Mouse (Mus musculus): ENCODE data around the gene Rspo3. TPM values are rescaled to one million over a fixed set of nuclear protein-coding genes. Genes with fewer than 3 reads are reported as not detected.
A peak's percentile ranks its signal among the peaks of the same experiment; 100 is the strongest.

Gene Rspo3
- 3.7 and 4.0 TPM in 2 replicates for polyA plus RNA-seq (2015; fragmentation: Nextera tagmentation; extraction: Ambion mirVana)

DNA sequence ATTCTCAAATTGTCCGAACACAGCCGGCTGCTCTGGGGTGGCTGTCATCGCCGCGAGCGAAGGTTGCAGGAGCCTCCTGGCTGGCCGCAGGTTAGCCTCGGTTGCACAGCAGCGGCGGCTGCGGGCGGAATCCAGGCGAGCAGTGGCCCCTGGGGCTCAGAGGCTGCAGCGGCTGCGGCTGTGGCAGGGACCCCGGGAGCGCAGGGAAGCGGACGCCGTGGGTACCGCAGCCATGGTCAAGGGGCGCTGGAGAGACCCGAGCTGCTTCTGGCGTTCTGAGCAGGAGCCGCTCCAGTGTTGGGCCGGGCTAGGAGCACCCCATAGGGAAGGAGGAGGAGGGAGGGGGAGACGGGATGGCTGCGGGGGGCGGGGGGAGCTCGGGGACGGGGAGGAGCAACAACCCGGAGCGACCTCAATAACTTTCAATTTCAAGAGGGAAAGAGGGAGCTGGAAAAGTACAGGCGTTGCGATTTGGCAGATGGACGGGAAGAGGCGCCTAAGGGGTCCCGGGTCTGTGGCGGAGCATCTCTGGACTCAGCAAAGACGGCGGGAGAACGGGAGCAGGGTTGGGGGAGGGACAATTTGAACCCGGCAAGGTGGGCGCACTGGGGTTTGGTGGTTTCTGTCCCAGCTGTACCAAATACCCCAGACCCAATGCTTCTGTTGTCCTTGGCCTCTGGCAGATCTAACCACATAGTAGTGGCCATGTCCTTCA lies at the start of gene Rspo3:
Gene Rspo3 (minus strand): TSS at position 322 of the 715 bp plus-strand sequence.
- 1% methylated on average over 43 of the region's 44 CpGs for WGBS
- Histone ChIP-seq H3K27me3 (replicated peaks) (peaks cover 22% of the 10 kb centered on the region), H3K36me3 (no peaks in the 10 kb centered on the region), H3K4me1 (peaks cover 29% of the 10 kb centered on the region), H3K9me3 (replicated peaks) (no peaks in the 10 kb centered on the region), H3K27ac (replicated peaks) (no peak within 1 kb of the TSS), H3K4me3 (replicated peaks) (peak within 1 kb of the TSS; percentile 69), H3K4me2 (peak within 1 kb of the TSS; percentile 97), H3K9ac (replicated peaks) (peak within 1 kb of the TSS; percentile 67)
- peak; percentile 88 for ATAC-seq (ENCODE audit: low FRiP score)

DNA sequence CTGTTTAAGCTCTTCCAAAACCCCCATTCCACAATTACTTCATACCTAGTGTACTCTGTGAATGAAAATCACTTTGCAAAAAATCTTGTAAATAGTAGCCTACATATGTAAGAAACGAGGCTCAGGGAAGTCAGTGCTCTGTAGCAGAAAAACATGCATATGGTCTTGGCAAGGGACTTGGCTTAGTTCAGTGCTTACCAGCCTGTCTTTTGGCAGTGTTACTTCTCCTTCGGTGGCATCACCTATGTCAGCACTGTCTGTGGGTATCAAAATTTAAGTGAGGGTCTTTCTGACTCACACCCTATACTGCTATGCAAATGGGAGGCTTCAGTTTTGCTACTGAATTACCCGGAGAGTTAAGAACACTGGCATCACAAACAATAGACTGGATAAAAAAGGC lies 46.3 kb upstream of the Rspo3 start:
- Histone ChIP-seq H3K36me3 (no peaks in the 10 kb centered on the region), H3K9ac (replicated peaks) (no peak overlapping the region), H3K4me3 (replicated peaks) (no peak overlapping the region), H3K4me2 (no peak overlapping the region), H3K27me3 (replicated peaks) (no peaks in the 10 kb centered on the region), H3K27ac (replicated peaks) (no peak overlapping the region), H3K9me3 (replicated peaks) (no peaks in the 10 kb centered on the region), H3K4me1 (no peaks in the 10 kb centered on the region)
- ATAC-seq (ENCODE audit: low FRiP score): no peak
- WGBS: 48% methylated on average over 3 of the region's 3 CpGs

DNA sequence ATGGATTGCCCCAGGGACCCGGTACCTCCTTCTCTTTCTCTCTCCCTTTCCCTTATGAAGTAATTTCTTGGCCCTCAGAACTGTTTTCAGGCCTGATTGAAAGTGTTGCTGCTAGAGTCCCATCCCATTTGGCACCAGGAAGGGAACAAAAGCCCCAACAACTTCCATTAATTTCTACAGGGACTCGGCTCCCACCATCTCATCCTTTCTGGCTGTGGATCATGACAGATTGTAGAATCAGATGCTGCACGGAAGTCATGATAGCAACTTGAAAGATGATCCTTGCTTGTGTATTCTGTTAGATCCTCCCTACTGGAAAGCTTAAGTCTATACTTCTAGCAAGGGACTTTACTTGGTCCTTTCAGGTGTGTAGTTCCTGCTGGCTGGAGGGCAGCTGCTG lies 45.8 kb upstream of the Rspo3 start:
- Histone ChIP-seq H3K4me1 (no peaks in the 10 kb centered on the region), H3K9ac (replicated peaks) (no peak overlapping the region), H3K4me3 (replicated peaks) (no peak overlapping the region), H3K9me3 (replicated peaks) (no peaks in the 10 kb centered on the region), H3K27ac (replicated peaks) (no peak overlapping the region), H3K36me3 (no peaks in the 10 kb centered on the region), H3K4me2 (no peak overlapping the region), H3K27me3 (replicated peaks) (no peaks in the 10 kb centered on the region)
- 77% methylated on average over 3 of the region's 3 CpGs for WGBS
- ATAC-seq (ENCODE audit: low FRiP score): no peak

DNA sequence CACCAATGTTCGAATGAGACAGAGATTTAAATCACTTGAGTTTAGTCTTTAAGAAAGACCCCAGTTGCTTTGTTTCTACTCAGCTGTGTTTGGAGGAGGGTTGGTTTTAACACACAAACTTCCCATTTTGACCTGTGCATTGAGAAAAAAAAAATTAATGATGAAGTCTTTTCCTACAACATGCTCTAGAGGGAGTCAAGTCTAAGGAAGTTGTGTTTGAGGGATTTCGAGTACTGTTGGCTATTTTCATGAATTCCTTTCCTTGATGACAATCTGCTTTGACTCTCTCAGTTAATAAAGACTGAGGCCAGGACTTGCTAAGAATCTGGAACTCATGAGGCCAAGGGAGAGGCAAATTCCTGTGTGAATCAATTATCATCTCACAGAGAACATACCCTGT lies 20.3 kb upstream of the Rspo3 start:
- WGBS: 59% methylated on average over 2 of the region's 2 CpGs
- no peaks in the 10 kb centered on the region for H3K9me3 ChIP-seq (replicated peaks)
- H3K9ac ChIP-seq (replicated peaks): no peak overlapping the region
- no peak overlapping the region for H3K27ac ChIP-seq (replicated peaks)
- no peak for ATAC-seq (ENCODE audit: low FRiP score)
- no peaks in the 10 kb centered on the region for H3K27me3 ChIP-seq (replicated peaks)
- H3K36me3 ChIP-seq: no peaks in the 10 kb centered on the region
- H3K4me2 ChIP-seq: no peak overlapping the region
- no peaks in the 10 kb centered on the region for H3K4me1 ChIP-seq
- no peak overlapping the region for H3K4me3 ChIP-seq (replicated peaks)

DNA sequence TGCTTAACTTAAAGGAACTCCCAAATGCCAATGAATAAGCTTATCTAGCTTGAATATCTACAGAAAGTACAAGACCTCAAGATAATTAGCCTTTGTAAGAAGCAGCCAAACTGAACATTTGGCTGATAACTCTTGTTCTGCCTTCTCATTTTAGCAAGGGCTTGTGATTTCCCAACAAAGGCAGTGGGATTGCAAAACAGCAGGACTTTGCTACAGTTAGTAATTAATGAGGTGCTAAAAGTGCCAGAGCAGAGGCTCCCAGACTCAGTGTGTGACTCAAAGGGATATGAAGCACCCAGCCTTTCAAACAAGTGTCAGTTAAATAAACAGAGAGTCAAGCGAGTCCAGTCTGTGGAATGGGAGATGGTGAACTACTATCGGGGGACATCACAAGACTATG lies 18.7 kb upstream of the Rspo3 start:
- no peaks in the 10 kb centered on the region for H3K9me3 ChIP-seq (replicated peaks)
- H3K4me3 ChIP-seq (replicated peaks): no peak overlapping the region
- no peaks in the 10 kb centered on the region for H3K36me3 ChIP-seq
- no peak overlapping the region for H3K9ac ChIP-seq (replicated peaks)
- WGBS: 22% methylated on average over 2 of the region's 2 CpGs
- H3K27ac ChIP-seq (replicated peaks): no peak overlapping the region
- H3K27me3 ChIP-seq (replicated peaks): no peaks in the 10 kb centered on the region
- no peaks in the 10 kb centered on the region for H3K4me1 ChIP-seq
- no peak overlapping the region for H3K4me2 ChIP-seq
- no peak for ATAC-seq (ENCODE audit: low FRiP score)

DNA sequence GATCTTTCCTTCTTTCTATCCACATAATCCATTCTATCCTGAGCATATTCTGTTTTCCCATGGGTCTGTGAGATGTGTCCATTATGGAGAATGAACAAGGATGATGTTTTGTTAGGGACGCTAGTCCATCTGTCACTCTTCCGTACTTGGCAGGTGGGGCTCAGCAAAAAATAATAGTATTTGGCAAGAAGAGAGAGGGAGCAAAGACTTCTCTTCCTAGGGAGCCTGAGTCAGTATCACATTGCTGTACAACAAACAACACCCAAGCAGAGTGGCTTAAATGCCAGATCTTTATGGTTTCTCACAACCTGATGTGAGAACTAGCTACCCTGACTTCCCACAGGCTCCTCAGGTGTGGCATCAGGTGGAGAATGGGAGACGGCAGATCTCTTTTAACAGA lies 7.3 kb upstream of the Rspo3 start:
- Histone ChIP-seq H3K4me3 (replicated peaks) (no peak overlapping the region), H3K9me3 (replicated peaks) (no peaks in the 10 kb centered on the region), H3K4me2 (no peak overlapping the region), H3K27me3 (replicated peaks) (no peaks in the 10 kb centered on the region), H3K27ac (replicated peaks) (no peak overlapping the region), H3K4me1 (no peaks in the 10 kb centered on the region), H3K36me3 (no peaks in the 10 kb centered on the region), H3K9ac (replicated peaks) (no peak overlapping the region)
- 94% methylated on average over 3 of the region's 3 CpGs for WGBS
- no peak for ATAC-seq (ENCODE audit: low FRiP score)

DNA sequence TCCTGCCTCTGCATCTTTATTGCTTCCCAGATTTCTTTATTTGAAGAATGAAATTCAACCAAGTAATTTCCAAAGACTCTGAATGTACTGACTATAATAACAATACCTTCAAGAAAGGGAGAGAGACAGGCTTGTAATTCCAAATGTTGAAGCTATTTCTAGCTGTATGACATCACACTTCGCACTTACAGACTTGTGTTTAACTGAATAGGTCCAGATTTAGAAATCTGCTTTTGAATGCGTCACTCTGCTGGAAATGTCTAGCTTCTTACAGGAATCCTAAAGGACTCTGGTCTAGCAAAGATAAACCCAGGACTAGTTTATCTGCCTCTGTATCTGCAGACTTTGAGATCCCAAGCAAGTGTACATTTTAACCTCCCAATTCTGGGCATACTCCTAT lies 3.8 kb upstream of the Rspo3 start:
- Histone ChIP-seq H3K9ac (replicated peaks) (no peak overlapping the region), H3K27ac (replicated peaks) (no peak overlapping the region), H3K4me2 (no peak overlapping the region), H3K27me3 (replicated peaks) (peaks cover 6% of the 10 kb centered on the region), H3K36me3 (no peaks in the 10 kb centered on the region), H3K4me1 (peaks cover 12% of the 10 kb centered on the region), H3K4me3 (replicated peaks) (no peak overlapping the region), H3K9me3 (replicated peaks) (no peaks in the 10 kb centered on the region)
- ATAC-seq (ENCODE audit: low FRiP score): no peak
- WGBS: 86% methylated on average over 2 of the region's 2 CpGs

DNA sequence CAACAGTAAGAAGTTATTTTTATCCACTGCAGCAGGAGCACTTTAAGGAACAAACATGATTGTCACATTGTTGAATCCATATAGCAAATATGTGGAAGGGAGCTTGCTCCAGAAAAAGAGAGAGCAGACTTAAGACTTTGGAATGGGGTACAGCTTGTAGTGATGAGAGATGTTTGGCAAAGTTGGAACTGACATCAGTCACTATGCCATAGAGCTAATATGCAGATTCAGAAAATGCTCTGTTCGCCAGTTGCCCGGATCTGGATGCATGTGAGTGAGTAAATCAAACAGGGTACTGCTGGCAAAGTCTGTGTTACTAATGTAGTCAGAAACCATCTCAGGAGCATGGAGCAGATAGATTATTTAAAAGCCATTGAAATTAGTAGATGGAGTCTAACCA lies 3.1 kb upstream of the Rspo3 start:
- Histone ChIP-seq H3K27ac (replicated peaks) (no peak overlapping the region), H3K9ac (replicated peaks) (no peak overlapping the region), H3K4me2 (no peak overlapping the region), H3K4me3 (replicated peaks) (no peak overlapping the region), H3K36me3 (no peaks in the 10 kb centered on the region), H3K27me3 (replicated peaks) (peaks cover 13% of the 10 kb centered on the region), H3K4me1 (peaks cover 19% of the 10 kb centered on the region), H3K9me3 (replicated peaks) (no peaks in the 10 kb centered on the region)
- 84% methylated on average over 2 of the region's 2 CpGs for WGBS
- no peak for ATAC-seq (ENCODE audit: low FRiP score)

DNA sequence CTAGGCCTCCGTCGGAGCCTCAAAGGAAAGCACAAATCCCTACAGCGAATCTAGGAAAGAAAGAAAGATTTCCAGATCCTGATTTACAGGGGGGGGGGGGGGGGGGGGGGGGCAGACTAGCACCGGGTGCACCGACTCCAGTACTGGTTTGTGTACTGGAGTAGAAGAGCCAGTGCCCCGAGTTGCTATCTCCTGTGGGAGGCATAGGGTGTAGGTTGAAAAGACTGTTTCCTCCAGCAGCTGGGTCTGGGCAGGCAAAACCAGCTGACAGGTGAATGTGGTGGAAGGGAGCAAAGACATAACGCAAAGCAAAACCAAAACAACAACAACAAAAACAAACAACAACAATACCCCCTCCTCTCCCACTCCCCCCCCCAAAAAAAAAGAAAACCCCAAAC lies 838 bp downstream of the Rspo3 start:
- no peak overlapping the region for H3K27ac ChIP-seq (replicated peaks)
- peaks cover 22% of the 10 kb centered on the region for H3K27me3 ChIP-seq (replicated peaks)
- no peaks in the 10 kb centered on the region for H3K36me3 ChIP-seq
- no peaks in the 10 kb centered on the region for H3K9me3 ChIP-seq (replicated peaks)
- peak overlapping the region; percentile 97 for H3K4me2 ChIP-seq
- peak overlapping the region; percentile 67 for H3K9ac ChIP-seq (replicated peaks)
- no peak for ATAC-seq (ENCODE audit: low FRiP score)
- 0% methylated on average over 7 of the region's 7 CpGs for WGBS
- H3K4me3 ChIP-seq (replicated peaks): peak overlapping the region; percentile 69
- H3K4me1 ChIP-seq: peaks cover 29% of the 10 kb centered on the region

DNA sequence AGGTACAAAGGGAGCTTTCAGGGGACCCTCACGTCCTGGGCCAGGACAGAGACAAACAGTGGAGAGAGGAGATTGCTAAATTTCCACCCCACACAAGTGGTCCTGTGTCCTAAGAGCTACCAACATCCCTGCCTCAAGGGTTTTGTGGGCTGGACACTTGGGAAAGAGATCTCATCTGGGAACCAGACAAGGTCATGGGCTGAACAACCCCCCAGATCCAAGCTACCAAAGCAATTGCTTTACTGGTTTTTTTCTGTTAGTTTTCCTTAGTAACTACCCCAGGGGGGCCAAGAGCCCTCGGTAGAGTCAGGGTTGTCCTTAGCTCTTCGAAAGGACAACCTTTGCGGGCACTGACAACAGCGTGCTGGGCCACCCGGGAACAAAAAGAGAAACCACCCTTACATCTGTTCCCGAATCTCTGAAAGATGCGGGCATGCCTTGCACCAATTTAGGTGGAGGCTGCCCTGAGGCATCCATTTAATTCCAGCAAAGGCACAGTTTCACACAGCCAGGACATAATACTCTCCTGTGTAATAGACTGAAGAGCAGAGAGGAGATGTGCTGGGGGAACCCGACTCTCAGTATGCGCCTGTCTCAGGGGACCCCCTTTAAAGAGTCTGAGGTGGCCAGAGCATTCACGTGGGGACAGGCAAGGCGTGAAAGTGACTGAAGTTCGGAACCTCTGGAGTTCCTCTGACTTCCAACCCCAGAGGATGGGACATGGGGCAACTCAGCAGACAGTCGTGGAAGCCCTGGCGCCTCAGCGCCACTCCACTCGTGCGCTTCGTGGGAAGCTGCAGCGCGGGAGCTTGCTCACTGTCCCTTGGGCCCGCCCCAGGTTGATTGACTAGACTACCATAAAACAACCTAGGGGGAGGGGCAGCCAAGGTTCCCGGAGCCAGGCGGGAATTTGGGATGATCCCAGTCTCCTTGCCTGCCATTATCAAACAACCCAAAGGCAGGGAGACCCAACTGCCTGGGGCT lies 1.5 kb downstream of the Rspo3 start:
- no peaks in the 10 kb centered on the region for H3K9me3 ChIP-seq (replicated peaks)
- peak overlapping the region; percentile 40 for H3K9ac ChIP-seq (replicated peaks)
- no peak overlapping the region for H3K27ac ChIP-seq (replicated peaks)

DNA sequence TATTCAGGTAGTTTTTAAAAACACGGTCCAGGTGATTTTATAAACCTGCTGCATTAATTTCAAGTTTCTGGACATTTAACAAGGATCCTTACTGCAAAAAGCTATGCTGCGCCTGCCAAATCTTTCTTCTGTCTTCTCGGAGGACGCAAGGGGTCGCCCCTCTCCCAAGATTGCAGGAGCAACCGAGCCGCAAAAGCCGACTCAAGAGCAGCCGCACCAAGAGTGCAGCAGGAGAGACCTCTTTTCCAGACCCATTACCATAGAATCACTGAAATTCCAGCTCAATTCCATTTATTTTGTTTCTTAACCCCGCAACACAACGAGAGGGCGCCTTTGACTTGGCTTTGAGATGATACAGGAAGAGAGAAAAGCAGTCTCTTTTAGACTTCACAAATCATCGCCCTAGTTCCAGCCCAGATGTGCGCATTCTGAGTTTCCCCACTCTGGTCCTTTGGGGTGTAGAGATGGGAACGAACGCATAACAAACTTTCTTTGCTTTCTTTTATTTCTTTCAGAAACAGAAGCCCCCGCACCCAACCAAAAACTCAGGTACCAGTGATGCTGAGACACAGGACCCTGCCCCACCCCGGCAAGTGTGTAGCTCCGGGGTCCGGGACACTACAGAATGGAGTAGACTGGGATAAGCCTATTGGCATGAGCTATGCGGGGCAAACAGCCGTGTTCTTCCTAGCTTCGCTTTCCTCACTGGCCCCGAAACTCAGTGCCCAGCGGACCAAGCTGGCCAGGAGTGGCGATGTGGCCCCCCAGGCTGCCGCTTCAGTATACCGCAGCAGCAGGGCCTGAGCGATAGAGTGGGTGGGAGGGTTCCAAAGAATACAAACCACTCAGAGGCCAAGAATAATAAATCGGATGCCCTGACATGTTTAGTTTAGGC lies 2.6 kb downstream of the Rspo3 start:
- Histone ChIP-seq H3K27me3 (replicated peaks) (peaks cover 22% of the 10 kb centered on the region), H3K36me3 (no peaks in the 10 kb centered on the region), H3K4me2 (peak overlapping the region; percentile 97), H3K27ac (replicated peaks) (no peak overlapping the region), H3K9me3 (replicated peaks) (no peaks in the 10 kb centered on the region), H3K9ac (replicated peaks) (peak overlapping the region; percentile 37), H3K4me1 (peaks cover 29% of the 10 kb centered on the region), H3K4me3 (replicated peaks) (peak overlapping the region; percentile 69)
- peak; percentile 83; the same call in 1 of the 2 replicates for ATAC-seq (ENCODE audit: low FRiP score)
- 1% methylated on average over 30 of the region's 30 CpGs for WGBS

More for the DNA sequence above, 1.5 kb downstream of the Rspo3 start:
- WGBS: under 1% methylated on average over 24 of the region's 24 CpGs
- ATAC-seq (ENCODE audit: low FRiP score): 0 out of 2 replicates have a peak, but pooled peaks have one; percentile 15
- Histone ChIP-seq H3K36me3 (no peaks in the 10 kb centered on the region), H3K4me2 (peak overlapping the region; percentile 97), H3K4me1 (peaks cover 29% of the 10 kb centered on the region), H3K4me3 (replicated peaks) (peak overlapping the region; percentile 69), H3K27me3 (replicated peaks) (peaks cover 22% of the 10 kb centered on the region)
